Mouse (Mus musculus): Measurements from ENCODE around the gene Olfr1167. TPM values are rescaled to one million over a fixed set of nuclear protein-coding genes. Genes with fewer than 3 reads are reported as not detected.

Olfr1167 gene
- total RNA-seq (2023): not detected

DNA sequence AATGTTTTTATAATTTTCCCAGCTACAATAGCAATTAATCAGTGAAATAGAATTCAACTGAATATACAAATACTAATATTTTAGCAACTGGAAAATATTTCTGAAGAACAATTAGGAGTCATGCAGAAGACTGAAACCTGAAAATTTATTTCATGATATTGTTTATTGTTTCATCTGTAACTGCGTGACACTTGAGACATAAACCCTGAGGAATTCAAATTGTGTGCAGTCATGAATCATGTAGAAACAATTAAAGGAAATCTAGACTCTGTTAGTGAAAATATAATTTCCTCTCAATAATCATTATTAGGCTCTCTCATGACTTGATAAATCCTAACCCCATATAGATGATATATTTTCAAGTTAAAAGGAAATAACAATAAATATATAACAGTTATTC lies at the start of gene Olfr1167:
Gene Olfr1167 (minus strand): TSS at position 101 of the 400 bp plus-strand sequence.

DNA sequence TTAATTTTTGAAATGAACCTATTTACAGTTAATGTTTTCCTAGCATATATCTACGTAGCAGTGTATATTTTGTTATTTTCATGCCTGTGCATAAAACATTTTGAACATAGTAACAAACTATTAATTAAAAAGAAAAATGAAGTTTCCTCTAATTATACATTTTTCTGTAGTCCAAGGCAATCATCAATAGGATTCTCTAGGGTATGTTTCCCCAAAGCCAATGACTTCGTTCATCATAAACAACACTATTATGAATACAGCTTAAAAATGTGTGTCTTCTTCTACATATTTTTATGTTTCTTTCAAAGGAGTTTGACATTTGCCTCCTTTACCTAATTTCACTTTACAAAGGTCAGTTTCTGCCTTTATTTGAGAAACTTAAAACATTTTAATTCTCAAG lies 26.6 kb upstream of the Olfr1167 start, which contains the start of gene Olfr1168:
Gene Olfr1168 (plus strand): TSS at position 301 of the 400 bp plus-strand sequence.

GRCm38 (mm10) chr2:88128172-88128571 lies 26.8 kb downstream of the Olfr1167 start, which contains the start of gene Olfr1166:
Gene Olfr1166 (minus strand): TSS chr2:88128272.

Other genes starting within 250 kb of the Olfr1167 start
- gene Olfr1155, start 210.1 kb downstream of the Olfr1167 start, total RNA-seq (2023): not detected
- not detected for gene Olfr1156, start 202.1 kb downstream of the Olfr1167 start, total RNA-seq (2023)
- not detected for gene Olfr1157, start 186.9 kb downstream of the Olfr1167 start, total RNA-seq (2023)
- not detected for gene Olfr74, start 180.5 kb downstream of the Olfr1167 start, total RNA-seq (2023)
- gene Olfr1158, start 165.1 kb downstream of the Olfr1167 start, total RNA-seq (2023): not detected
- gene Olfr1160, start 146.9 kb downstream of the Olfr1167 start, total RNA-seq (2023): not detected
- gene Olfr1161, start 132.4 kb downstream of the Olfr1167 start, total RNA-seq (2023): not detected
- gene Olfr73, start 117.5 kb downstream of the Olfr1167 start, total RNA-seq (2023): not detected
- gene Olfr1162, start 104.1 kb downstream of the Olfr1167 start, total RNA-seq (2023): not detected
- gene Olfr1163, start 83.4 kb downstream of the Olfr1167 start, total RNA-seq (2023): not detected
- not detected for gene Olfr1164, start 61.2 kb downstream of the Olfr1167 start, total RNA-seq (2023)
- gene Olfr1166, start 26.9 kb downstream of the Olfr1167 start, total RNA-seq (2023): not detected
- not detected for gene Olfr1168, start 26.7 kb upstream of the Olfr1167 start, total RNA-seq (2023)
- gene Olfr1170, start 73.1 kb upstream of the Olfr1167 start, total RNA-seq (2023): not detected
- under 1 TPM; 0.12 to 0.20 TPM for gene Olfr1173, start 124.7 kb upstream of the Olfr1167 start, total RNA-seq (2023)
- not detected for gene Olfr1174-ps, start 159.9 kb upstream of the Olfr1167 start, total RNA-seq (2023)
- gene Olfr1175-ps, start 172.0 kb upstream of the Olfr1167 start, total RNA-seq (2023): under 1 TPM in 1 of 2 experiments, not detected in 1; 0.15 TPM
- gene Olfr1176, start 181.5 kb upstream of the Olfr1167 start, total RNA-seq (2023): not detected
- gene Olfr1177-ps, start 191.3 kb upstream of the Olfr1167 start, total RNA-seq (2023): not detected
- gene Olfr1178, start 231.9 kb upstream of the Olfr1167 start, total RNA-seq (2023): not detected

Data from B cell, adult 67 days (primary cell).